Mouse (Mus musculus): ENCODE measurements at regions not wholly inside any gene's neighbourhood (a gene's known extent, or its start where the extent isn't known, plus 50 kb on each side); places are given as distances from the start of the nearest gene placed in this dataset.

- no peak for DNase-seq (ENCODE audit: low read depth)
Measured at GRCm38 (mm10) chr10:8072463-8072862, 116.4 kb upstream of the Tab2 start.

DNA sequence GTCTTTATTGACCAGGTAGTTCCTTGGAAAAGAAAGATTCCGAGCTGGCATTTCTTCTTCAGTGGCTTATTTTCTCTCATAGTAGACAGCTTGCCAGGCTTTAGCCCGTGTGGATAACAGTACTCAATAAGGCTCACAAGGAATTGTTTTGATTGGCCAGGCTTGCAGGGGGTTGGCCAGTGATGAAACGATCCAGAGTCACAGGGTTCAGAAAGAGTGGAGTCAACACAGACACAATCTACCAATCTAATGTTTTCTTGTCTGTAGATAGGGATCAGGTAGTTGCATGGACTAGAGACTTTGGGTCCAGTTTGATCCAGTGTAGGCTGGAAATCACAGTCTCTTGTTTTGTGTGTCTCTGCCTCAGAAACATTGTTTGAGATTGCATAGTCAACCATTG is 115.8 kb upstream of the Tab2 start:
- DNase-seq (ENCODE audit: low read depth), result peak; percentile 56

DNA sequence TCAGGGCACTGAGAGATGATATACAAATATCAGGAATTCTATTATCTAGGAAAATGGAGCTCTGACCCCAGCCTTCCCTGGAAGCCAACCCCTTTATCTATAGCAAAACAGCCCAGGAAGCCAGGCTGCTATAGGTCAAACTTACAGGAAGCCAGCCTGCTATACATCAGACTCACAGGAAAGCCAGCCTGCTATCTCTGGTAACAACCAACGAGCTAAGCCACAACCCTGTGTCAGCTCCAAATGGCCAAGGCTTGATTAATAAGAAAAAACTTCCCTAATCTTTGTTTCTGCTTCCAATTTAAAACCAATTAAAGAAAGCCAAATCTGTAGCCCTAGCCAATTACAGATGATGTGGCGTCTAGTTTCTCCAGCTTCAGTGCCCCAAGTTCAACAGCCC is 114.4 kb upstream of the Tab2 start:
- DNase-seq (ENCODE audit: low read depth), result no peak

- no peak for DNase-seq (ENCODE audit: low read depth)
Measured at GRCm38 (mm10) chr10:8066926-8067325, 110.9 kb upstream of the Tab2 start.

GRCm38 (mm10) chr10:8065746-8066145 is 109.7 kb upstream of the Tab2 start:
- DNase-seq (ENCODE audit: low read depth), result no peak

DNA sequence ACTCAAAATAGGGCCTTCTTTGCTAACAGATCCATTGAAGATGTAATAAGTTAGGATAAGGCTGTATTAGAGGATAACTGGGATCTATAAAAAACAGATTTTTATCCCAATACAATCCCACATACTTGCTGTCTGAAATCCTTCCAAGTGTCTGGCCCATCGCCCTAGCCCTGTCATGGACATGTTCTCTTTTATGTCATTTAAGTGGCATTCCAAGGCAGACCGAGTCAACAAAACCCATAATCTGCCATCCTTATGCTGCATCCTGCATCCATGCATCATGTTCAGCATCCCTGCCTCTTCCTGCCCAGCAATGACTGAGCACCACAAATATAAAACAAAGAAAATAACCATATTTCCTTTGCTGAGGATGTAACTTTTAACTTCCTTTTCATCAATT is 108.3 kb upstream of the Tab2 start:
- DNase-seq (ENCODE audit: low read depth), result no peak

DNA sequence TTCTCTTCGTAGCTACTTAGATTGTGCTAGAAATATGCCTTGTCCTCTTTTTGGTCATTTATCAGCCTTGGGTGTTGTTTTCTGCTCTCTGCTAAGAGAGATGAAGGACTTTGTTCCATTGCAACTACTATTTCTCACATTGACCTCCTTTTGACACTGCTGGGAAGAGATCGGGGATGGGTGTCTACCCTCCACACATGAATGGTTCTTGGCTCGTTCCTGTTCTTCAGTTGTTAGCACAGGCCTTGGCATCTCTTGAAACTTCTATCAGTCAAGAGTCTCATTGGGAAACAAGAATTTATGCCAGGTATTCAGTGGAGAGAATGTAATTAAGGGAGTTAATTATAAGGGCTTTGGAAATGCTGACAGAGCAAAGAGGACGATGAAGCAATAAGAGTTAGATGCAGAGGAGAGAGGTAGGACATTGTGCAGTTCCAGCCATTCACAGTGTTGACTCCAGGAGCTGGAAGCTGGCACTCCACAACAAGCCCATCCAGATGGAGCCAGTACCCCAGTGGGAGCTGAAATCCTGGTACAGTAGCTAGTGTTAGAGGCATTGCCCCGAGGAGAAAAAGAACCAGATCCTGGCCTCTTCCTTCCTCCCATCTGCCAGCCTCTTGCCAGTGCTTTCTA is 107.5 kb upstream of the Tab2 start:
- DNase-seq (ENCODE audit: low read depth), result no peak

- DNase-seq (ENCODE audit: low read depth), result no peak
Measured at GRCm38 (mm10) chr10:8060987-8061386, 105.0 kb upstream of the Tab2 start.

DNA sequence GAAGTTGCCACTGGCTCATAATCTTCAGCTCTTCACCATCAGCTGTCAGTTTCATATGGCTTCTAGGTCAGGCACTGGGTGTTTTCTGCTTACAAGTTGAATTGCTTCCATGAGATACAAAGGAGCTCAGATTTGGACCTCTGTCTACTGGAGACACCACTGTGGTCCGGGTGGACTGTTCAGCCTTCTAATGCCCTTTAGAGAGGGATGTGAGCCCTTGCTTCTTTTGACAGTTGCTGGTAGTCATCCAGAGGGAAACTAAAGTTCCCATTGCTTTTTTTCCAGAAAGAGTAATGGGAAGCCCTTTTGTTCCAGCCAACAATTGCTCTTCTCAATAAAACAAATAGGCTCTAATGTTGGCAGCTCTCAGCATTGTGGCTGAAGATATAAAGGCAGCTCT is 103.7 kb upstream of the Tab2 start:
- no peak for DNase-seq (ENCODE audit: low read depth)

DNA sequence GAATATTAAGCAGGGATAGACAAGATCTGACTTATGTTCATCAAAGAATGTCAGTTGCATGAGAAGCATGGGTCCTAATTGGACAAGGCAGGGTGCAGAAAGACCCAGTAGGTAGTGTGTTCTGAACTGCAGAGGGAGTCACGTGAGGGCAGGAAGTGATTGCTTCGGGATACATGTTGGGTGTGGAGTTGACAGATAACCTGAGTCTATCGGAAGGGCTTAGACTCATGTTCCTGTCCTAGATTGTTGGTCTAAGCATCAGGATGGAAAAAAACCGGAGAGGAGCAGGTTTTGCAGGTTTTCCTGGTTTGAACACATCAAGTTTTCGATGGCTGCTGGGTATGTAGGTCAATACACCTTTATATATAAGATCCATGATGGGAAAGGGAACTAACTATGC is 101.8 kb upstream of the Tab2 start:
- DNase-seq (ENCODE audit: low read depth), result no peak

DNA sequence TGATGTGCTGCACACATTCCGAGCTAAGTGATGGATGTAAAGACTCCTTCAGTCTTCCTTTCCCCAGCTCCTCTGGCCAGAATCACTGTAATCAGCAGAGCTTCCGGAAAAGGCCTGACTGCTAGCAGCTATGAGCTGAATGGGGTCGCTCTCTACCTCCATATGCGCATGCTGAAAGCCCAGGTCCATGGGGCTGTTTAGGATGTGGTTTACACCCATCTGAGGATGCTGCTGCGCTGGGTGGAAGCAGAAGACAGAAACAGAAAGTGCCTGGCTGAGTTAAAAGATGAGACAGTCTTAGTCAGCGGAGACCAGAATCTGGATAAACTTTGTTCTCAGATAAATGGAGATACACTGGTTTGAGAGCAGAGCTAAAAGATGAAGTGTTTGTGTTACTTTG is 99.3 kb upstream of the Tab2 start:
- DNase-seq (ENCODE audit: low read depth), result no peak

GRCm38 (mm10) chr10:8043416-8044163 is 87.6 kb upstream of the Tab2 start:
- DNase-seq (ENCODE audit: low read depth), result no peak

DNA sequence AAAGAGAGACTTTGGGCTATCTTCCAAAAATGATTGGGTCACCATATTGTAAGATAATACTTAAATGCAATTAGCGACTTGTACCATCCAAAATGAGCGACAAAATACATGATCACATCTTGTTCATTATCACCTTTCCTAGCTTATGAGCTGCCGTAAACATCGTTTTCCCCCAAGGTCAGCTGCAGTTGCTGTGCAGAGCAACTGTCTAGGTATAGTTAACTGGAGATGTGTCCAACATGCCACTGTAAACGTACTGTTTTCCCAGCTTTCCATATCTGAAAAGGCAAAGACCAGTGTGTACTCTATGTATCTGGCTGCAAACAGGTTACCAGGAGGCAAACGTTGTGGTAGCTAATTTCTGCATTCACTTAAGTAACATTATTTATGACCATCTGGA is 86.3 kb upstream of the Tab2 start:
- DNase-seq (ENCODE audit: low read depth), result no peak

DNA sequence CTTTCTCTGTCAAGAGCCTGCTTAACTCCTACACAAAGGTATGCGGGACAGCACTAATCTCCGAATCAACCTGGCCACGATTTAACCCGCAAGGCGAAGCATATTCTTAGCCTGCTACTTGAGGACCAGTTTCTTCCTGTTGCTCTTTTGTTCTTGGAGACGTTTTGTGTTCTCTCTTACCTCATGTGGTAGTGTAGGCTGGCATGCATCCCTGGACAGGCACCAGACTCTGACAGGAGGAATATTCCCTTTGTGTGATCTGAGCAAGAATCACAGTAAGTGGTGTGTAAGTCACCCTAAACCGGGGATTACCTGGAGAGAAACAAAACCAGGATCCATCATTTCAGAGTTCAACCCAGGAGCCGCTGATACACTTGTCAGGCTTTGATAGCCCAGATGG is 85.8 kb upstream of the Tab2 start:
- no peak for DNase-seq (ENCODE audit: low read depth)

GRCm38 (mm10) chr10:8037986-8038631 is 82.1 kb upstream of the Tab2 start:
- DNase-seq (ENCODE audit: low read depth), result no peak

DNA sequence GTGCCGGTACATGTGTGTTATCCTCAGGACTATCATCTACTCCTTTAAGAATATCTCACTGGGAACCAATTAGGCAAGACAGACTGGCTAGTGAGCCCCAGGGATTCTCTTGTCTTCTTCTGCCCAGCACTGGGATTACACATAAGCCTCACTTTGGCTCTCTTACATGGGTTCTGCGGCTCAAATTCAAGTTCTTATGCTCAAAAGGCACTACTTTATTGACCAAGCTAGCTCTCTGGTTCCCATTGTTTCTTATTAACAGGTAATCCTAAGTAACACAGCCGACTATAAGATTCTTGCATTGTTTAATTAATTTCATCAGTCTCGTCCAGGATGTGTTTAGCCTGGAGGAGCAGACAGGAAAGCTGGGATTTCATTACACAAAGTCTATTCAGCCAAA is 80.3 kb upstream of the Tab2 start:
- no peak for DNase-seq (ENCODE audit: low read depth)

DNA sequence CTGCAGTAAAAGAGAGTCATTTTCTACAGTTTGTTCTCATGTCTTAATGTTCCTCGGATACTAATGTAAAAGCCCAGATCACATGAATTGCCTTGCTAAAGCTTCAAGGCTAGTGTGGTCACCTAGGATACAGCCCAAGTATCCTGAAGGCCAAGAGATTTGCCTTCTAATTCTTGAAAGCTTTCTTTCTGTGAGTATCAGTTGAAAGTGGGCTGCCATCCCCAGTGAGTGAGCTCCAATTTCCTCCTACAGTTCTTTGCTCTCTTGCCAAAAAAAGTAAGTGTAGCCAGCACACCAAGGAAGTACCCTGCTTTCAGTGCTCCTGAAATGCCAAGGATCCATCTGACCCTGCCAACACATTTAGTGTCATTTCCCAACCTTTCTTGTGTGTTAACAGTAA is 79.3 kb upstream of the Tab2 start:
- no peak for DNase-seq (ENCODE audit: low read depth)

- DNase-seq (ENCODE audit: low read depth), result no peak
Measured at GRCm38 (mm10) chr10:8032203-8032602, 76.2 kb upstream of the Tab2 start.

DNA sequence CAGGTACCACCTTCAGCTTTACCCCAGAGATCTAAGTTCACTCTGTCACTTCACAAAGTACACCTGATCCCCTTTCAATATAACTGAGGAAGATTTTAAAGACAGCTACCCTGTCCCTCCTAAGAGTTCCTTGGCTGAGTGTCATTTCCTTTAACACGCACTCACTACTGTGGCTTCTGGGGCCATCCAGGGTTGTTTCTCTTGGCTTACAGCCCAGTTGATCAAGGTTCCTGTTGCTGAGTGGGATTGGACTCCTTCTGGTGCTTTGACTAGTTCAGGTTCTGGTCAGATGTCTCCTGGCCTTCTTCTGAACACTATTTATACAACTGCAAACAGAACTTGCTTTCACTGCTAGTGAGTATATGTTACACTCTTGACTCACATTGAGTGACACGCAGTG is 72.8 kb upstream of the Tab2 start:
- no peak for DNase-seq (ENCODE audit: low read depth)

GRCm38 (mm10) chr10:8027023-8027422 is 71.0 kb upstream of the Tab2 start:
- no peak for DNase-seq (ENCODE audit: low read depth)

DNA sequence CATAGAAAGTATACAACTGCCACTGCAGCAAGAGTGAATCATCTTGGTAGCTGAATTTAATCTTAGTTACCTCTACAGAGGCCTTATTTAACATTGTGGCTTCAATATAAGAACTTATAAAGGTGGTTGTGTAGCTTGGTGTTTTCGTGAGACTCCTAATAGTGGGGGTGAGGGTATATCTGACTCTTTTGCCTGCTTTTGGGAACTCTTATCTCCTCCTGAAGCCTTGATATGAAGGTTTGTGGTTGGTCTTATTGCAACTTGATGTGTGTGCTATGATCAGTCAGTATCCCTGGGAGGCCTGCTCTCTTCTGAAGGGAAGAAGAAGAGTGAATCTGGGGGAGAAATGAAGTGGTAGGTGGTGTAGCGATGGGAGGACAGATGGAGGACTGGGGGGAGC is 67.7 kb upstream of the Tab2 start:
- DNase-seq (ENCODE audit: low read depth), result no peak

GRCm38 (mm10) chr10:8021971-8022370 is 65.9 kb upstream of the Tab2 start:
- DNase-seq (ENCODE audit: low read depth), result no peak

DNA sequence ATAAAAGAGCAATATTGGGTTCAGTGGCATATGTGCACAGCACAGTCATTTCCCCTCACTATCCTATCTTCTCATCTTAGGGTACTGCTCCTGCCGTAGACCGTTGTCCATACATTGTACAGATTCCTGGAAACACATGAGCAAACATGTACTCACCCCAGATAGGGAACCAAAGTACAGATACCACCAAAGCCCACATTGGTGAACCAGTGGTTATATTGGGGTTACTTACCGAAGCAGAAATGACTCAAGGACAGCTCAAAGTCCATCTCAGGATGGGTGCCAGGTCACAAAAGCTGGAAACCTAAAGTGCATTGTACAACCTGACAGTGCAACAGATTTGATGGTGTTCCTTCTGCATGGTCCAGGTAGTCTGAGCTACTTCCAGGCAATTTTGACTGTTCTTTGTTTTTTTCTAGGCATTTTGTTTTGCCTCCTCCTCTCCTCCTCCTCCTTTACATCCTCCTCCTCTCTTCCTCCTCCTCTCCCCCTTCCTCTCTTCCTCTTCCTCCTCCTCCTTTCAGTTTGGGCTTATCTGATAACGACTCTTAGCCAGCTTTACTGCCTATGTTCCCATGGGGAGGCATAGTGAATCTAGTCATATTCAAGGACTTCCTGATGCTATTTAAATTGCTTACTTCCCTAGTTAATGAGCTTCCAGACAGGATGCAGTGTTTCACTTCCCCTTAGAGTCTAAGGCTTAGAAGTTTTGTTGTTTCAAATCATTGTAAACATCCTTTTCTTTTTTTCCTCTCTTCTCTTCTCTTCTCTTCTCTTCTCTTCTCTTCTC is 65.1 kb upstream of the Tab2 start:
- no peak for DNase-seq (ENCODE audit: low read depth)

Data from fibroblast of lung, adult 2 months (primary cell).